Mouse (Mus musculus) thymus, adult 2 months (tissue): ENCODE results near the gene Colgalt1.

ENCODE experiments used
- CTCF ChIP-seq: fragments of 200-500 bp; IDR thresholded peaks from 2 replicates; pipeline ENCODE4 v1.5.1; 2012; ENCODE audit warnings: mild to moderate bottlenecking, control low read depth, low read length, moderate library complexity, borderline replicate concordance; ENCODE audit not compliant: control insufficient read depth, poor library complexity, insufficient read depth; ENCODE audit errors: extremely low read depth
- POLR2A ChIP-seq: fragments of 200-500 bp; IDR thresholded peaks from 2 replicates; pipeline ENCODE4 v1.6.1; 2012; ENCODE audit warnings: mild to moderate bottlenecking, low read length, control low read depth, moderate library complexity; ENCODE audit not compliant: control insufficient read depth, poor library complexity, insufficient read depth; ENCODE audit errors: extremely low read depth

DNA sequence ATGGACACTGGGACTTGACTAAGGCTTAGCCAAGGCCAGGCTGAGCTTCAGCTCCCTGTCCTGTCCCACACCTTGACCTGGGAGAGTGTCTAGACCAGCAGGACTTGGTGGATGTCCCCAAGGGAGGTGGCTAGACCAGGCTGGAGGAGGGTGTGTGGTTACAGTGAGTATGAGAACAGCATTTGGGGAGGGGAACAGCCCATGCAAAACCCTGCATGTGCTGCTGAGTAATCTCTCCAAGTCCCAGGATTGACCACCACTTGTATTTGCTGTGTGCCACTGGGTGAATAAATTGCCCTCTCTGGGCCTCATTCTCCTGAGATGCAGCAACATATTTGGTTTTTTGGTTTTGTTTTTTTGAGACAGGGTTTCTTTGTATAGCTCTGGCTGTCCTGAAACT lies 12.4 kb upstream of the Colgalt1 start:
- TF ChIP-seq POLR2A = no peak
- no peak for TF ChIP-seq CTCF
